Mouse (Mus musculus) mouse embryonic stem cell (cell line): ENCODE measurements around the gene Dok7.

Experiments used
- in situ Hi-C, 2 experiments: fragments of 300-500 bp; cut with MboI; formaldehyde crosslinking; loops; 1 replicate in 1 of 2; 3 replicates in 1 of 2; pipeline ENCODE4 v1.14.3; 2019 to 2020; ENCODE audit warnings: low sequenced_read_pairs in 2 of 2, low pct_unique_long_range_greater_than_20kb in 1 of 2, mixed read lengths in 1 of 2; ENCODE audit not compliant: unreplicated experiment in 1 of 2

Gene Dok7

DNA sequence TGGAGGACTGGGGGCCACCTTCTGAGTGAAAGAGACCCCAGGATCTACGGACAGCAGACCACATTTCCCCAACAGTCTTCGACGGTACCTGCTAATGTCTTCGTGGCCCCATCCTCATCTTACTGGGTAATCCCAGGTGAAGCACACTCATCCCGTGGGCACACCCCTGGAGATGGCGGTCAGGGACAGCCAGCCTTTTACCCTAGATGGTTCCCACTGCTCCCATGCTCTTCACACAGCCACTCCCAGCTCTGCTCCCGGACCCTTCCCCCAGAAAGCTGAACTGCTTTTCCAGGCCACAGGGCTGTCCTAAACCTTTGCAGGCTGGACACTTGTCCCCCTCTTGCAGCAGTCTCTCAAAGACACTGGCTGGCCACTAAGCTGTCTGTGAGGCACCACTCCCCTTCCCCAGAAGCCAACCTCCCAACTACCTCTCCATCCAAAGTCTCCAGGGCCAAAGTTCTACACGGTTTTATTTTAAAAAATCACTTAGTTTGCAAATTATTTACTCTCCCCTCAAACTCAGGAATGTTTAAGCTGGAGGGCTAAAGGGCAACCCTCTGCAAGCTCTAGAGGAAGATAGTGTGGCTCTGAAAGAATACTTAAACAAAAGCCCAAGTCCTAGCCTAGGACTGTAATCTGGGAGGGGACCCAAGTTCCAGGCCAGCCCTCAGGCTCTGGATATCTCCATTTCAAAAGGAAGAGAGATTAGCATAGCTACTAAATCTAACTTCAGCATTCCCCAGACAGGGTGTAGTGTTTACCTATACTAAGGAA lies 47.8 kb downstream of the Dok7 start:
- in situ Hi-C loops, result no loop called here

DNA sequence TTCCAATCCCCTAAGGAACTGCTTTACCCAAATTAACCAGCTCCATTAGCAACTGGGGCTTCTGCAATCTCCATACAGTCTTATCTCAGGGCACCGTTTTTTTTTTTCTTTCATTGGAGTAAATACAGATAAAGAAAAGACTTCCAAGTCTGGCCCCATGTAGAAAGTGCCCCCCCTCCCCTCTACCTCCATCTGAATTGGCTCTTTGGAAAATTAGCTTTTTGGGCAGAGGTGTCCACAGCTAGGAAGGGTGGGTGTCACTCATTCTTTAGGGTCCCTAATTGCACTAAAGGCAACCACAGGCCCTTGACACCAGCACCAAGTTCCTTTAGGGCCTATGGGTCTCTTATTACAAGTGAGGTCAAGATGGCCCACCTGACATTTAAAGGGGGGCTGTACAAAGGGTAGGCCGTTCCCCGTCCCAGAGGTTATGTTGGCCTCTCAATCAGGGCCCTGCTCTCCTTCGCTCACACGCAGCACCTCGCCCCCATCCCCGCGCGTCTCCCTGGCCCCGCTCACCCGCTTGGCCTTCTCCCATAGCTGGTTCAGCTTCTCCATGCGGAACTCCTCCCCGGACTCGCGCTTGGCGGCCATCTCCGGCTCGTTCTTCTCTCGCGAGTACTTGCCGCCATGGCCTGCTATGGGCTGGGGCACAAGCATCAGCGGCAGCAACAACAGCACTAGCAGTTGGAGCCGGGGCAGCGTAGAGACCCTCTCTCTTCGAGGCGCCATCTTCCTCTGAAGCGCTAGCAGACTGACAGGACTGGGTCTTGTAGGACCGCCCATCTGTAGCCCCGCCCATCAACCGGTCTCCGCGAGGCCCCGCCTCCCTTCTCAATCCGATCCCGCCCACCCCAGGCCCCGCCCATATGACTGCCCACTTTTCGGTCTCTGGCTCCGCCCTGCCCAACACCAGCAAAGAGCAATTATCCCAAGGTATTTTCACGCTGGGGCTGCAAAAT lies 48.7 kb downstream of the Dok7 start, which contains the start of gene Lrpap1:
Lrpap1 (minus strand) TSS at position 807 of the 962 bp plus-strand sequence.
- in situ Hi-C loops, result no loop called here

DNA sequence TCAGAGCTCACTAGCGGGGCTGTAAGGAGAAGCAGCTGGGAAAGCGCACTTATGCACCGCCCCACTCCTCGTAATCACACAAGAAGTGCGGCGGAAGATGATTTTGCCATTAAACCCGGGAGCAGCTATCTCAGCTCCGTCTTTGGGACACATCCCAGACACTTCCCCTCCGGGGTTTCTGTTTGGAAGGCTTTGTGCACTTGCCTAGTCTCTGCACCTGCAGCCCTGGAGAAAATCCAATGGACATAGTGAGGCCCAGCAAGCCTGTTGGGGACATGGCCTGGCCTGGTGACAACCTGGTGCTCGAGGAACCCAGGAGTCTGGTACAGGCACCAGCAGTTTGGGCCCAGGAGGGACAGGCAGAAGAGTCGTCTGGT lies 49.3 kb downstream of the Dok7 start:
- in situ Hi-C loops, result no loop called here

DNA sequence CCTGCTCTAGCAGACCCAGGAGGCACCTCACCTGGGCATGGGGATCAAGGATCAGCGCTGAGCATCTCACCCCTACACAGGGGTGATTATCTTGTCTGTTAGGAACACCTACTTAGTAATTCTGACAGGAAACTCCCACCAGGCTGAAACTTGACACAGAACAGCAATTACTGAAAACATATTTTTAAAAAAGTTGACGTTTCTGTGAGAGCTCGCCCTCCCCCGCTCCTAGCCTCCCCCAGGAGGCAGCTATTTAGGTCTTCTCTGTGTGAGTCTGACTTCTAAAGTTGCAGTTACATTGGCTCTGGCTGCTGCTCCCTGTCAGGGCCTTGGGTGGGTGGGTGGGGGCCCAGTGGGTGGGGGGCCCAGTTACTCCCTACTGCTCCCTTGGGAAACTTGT lies 55.9 kb downstream of the Dok7 start:
- in situ Hi-C loops, result no loop called here

DNA sequence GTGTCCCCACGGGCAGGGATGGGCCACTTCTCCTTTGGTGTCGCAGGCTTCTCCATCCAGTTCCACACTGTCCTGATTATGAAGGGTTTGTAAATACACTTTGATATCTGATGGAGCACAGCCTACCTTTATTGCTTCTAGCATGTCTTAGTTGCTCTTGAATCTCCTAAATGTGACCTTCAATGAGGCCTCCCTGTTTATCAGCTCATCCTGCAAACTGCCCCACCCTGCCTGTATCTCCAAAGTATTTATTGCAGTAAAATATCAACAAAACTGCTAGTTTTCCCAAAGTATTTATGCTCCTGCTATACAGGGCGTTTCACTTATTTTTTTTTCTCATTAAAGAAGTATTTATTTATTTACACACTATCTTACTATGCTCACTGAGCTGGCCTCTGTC lies 59.4 kb downstream of the Dok7 start:
- in situ Hi-C loops, result no loop called here

DNA sequence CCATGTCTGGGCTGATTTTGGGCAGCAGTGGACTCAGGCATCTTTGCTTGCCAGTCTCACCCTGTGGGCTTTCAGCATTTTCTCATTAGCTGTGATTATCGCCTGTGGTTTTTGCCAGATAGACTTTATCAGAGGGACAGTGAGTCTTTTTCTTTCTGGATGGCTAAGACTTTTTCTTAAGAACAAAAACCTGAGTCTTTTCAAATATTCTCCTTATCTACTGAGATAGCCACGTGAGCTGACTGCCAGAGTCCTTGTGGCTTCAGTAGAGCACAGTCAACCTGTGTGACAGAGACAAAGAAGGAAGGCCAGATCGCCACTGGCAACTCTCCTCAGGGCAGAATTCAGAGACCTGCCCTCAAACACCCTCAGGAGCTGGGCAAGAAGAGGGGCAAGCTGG lies 61.1 kb downstream of the Dok7 start:
- in situ Hi-C loops, result no loop called here

DNA sequence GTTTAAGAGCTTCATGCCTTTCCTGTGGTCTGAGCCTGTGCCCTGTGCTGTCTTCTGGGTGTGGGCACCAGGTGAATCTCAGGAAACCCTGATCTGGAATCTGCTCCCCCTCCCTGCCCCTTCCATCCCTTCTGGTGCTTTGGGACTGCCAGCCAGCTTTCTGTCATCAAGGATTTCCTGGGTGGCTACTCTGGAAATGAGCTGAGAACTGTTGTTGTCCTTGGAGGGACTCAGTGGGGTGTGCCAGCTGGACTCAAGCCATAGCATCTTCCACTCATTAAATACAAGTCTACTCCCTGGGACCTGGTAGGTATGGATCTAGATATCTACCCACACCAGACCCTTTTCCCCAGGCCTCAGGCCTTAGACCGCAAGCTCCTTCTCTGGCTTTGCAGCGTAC lies 61.9 kb downstream of the Dok7 start:
- in situ Hi-C loops, result no loop called here

DNA sequence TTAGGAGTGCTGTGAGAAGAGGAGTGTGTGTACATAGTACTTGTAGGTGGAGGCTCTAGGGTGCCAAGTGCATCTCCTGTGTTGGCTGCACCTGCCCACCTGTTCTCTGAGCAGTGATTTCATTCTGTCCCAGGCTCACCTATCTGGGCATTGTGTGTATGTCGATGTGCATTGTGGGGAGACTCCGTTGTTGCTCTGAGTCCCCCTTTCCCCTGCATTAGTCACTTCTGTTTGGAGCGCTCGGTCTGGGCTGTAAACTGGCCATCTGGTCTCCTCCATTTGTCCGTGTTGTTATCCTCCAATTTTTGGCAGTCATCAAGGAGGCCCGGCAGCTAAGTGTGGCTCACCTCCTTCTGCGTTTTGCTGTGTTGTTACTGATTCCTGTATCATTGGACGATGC lies 63.5 kb downstream of the Dok7 start:
- in situ Hi-C loops, result no loop called here

DNA sequence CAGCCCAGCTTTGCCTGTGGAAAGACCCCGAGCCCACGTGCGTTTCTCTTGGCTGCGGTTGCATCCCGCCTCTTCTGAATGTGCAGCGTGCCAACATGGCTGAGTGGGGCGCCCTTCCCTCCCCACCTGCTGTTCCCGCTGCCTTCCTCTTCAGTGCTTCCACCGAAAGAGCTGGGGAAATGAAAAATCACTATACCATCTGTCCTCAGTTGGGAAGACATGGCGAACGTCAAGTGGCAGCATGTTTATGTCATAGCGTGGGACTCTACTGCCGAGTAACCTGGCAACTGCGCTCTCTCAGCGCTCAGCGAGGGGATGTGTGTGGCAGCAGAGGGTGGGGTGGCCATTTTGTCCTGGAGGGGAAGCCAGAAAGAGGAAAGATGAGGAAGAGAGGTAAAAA lies 72.6 kb downstream of the Dok7 start:
- in situ Hi-C loops, result no loop called here

DNA sequence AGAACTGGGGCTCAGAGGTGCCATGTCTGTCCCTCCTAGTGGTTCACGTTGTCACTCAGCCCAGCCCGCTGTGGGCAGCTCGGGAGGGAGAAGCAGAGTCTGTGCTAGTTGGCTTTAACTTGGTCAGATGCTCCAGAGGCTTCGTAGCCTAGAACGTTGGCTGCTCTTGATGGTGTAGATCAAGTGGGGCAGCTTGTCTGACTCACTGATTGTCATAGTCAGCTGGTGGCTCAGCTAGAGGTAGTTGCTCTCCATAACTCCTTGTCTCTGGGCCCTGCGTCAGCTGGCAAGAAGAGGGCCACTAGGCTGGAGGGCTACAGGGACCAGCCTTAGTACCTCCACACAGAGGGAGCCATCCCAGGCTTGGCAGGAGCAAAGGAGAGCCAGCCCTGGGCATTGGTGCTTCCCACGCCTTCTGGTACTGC lies 73.2 kb downstream of the Dok7 start:
- in situ Hi-C loops, result no loop called here

DNA sequence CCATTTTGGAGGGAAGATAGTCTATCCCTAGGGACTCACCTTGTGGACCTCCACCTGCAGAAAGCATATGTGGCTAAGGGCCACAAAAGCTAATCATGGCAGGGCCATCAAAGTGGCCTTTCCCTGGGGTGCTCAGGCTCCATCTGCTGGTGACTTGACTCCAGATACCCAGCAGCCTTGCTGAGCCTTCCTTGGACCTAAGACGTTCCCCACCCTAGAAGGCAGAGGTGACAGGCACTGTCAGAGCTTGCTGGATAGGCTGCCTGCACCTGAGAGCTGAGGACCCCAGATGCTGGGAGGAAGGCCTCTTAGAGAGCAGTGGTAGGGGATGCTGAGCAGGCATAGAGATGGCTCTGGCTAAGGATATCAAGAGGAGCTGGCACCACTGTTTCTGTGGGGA lies 74.7 kb downstream of the Dok7 start:
- in situ Hi-C loops, result no loop called here

DNA sequence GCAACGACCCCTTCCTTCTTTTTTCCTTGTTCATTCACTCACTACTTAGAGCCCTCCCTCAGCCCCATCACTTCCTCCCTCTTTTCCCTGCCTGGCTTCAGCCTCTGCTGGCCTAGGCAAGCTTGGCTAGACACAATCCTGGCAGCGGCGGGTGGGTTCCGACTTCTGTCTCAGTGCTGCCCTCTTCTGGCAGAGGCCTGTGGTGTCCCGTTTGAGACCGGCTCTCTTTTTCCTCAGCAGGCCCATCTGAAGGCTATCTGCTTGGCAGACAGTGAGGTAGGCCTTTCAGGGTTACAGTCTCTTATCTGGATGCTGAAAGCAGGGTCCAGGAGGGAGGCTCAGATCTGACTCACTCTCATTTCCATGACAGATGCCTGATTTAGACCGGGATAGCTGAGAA lies 75.2 kb downstream of the Dok7 start:
- in situ Hi-C loops, result no loop called here

DNA sequence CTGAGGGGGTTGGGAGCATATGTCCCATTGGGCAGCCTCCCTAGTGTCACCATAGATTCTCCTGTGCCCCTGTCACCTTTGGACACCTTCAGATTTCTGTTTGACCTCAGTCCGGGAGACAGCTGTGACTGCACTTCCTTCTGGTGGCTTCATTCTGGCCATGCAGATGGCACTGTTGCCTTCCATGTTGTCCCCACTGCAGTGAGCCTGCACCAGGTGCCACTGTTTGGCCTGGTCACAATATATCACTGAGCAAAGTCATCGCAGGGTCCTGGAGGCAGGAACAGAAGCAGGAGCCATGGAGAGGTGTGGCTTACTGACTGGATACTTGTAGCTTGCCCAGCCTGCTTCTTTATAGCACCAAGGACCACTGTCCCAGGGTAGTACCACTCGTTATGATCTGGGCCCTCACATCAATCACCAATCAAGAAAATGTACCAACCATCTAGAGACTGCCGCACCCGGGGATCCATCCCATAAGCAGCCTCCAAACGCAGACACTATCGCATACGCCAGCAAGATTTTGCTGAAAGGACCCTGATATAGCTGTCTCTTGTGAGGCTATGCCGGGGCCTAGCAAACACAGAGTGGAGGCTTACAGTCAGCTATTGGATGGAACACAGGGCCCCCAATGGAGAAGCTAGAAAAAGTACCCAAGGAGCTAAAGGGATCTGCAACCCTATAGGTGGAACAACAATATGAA lies 75.9 kb downstream of the Dok7 start:
- in situ Hi-C loops, result no loop called here

DNA sequence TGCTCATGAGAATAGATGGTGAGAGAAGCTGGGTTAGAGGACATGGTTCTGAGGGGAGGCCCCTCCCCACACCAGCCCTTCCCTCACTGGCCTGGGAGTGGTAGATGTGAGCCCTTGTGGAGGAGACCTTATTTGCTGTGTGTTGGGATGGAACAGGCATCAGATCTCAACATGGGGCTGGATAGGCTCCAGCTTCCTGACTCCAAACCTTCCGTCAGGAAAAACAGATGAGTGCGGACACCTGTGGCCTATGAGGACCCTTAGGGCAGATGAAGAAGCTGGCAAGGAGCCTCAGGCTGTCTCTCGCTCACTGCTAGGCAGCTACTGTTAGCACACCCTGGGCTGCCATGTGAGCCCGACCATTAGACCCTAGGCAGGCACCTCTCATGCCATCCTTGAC lies 76.9 kb downstream of the Dok7 start:
- in situ Hi-C loops, result no loop called here

DNA sequence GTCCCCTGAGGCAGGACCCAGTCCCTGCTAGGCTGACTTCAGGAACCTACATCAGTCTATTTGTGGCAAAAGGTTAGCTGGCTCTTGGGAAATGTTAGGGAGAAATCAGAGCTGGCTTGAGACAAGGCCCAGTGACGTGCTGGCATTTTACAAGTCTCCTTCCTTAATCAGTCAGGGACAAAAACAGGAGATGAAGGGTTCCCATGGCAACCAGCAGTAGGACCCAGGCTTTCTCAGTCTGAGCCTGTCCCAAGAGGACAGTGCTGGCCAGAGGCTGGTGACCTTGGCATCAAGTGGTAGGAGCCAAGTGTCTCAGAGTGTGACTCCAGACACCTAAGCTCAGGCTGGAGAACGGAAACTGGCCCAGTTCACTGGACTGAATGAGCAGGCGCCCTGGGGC lies 77.7 kb downstream of the Dok7 start:
- in situ Hi-C loops, result no loop called here

DNA sequence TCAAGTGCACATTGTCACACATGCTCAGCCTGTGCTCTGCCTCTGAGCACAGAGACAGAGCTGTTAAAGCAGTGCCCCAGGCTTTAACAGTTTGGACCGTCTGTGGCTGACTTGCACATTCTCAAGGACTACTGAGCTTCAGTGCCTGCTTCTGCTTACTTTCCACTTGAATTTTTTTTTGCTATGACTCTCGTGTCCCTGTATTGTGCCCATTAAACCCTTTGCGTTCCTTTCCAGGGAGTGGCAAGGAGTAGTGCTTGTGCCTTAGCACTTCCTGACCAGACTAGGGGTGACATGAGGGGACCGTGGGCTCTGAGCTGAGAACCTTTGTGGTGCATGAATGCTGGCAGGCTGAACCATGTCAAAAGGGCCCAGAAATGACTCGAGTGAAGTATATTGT lies 79.3 kb downstream of the Dok7 start:
- in situ Hi-C loops, result no loop called here
